Mouse (Mus musculus): ENCODE results near the gene Lemd2. TPM values are rescaled to one million over a fixed set of nuclear protein-coding genes. Genes with fewer than 3 reads are reported as not detected.
"Not testable (repeated sequence)": the region's sequence is repeated elsewhere in the genome, so short reads cannot be mapped to it uniquely, and the experiment has no call there.

Gene Lemd2
- 10 to 100 TPM; 43.3 to 45.6 TPM for total RNA-seq (2021)
- long read RNA-seq, experiment 1, transcript Lemd2-201 (9 exons, 2,627 nt): major isoform, 52 of 61 reads
- long read RNA-seq, experiment 1, partial matches to known transcripts: 3 of 61 reads
- long read RNA-seq, experiment 1, other reads (novel, unspliced or antisense): 6 of 61 reads
- long read RNA-seq, experiment 2, transcript Lemd2-201 (9 exons, 2,627 nt): major isoform, 49 of 60 reads
- long read RNA-seq, experiment 2, partial matches to known transcripts: 4 of 60 reads
- long read RNA-seq, experiment 2, other reads (novel, unspliced or antisense): 7 of 60 reads

GRCm38 (mm10) chr17:27204075-27204909, at the start of gene Lemd2:
TSS of gene Lemd2 (minus strand) at chr17:27204469.
- peak; percentile 94 to 95 for DNase-seq (ENCODE audit: low spot score in 2 of 2)

DNA sequence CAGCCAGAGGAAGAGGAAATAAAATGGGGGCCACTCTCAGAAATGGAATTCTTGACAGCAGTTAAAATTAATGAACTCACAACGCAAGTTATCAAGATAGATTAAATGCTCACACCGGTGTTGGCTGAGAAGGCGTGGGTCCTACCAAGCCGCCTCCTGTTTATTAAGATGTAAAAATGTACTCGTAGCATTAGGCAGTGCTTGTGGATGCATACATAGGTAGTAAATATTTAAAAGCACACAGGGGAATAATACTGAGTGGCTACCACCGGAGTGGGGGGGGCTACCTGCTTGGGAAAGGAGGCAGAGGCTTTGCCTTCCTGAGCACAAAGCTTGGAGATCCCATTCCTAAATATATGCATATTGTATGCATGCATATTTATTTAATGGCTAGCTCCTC, 46.9 kb upstream of the Lemd2 start:
- DNase-seq (ENCODE audit: low spot score in 2 of 2): no peak

DNA sequence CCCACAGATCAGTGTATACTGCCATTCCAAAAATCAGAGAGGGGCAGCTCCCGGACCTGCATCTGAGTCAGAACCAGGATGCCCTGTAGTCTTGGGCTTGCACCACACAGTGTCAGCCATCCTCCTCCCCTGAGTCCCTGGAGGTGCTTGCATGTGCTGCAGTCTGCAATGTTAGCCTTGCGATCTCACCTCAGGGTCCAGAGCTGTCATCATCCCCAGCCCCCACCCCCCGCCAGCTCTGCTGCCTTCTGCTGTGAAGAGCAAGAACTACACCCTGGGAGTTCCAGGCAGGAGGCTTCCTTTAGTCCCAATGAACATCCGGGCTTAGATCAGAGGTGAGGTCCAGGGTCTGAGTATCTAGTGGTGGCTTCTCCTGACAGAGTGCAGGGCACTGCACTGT, 46.2 kb upstream of the Lemd2 start:
- DNase-seq (ENCODE audit: low spot score in 2 of 2): no peak

- DNase-seq (ENCODE audit: low spot score in 2 of 2): no peak
Observed at GRCm38 (mm10) chr17:27249073-27249472, 44.8 kb upstream of the Lemd2 start.

DNA sequence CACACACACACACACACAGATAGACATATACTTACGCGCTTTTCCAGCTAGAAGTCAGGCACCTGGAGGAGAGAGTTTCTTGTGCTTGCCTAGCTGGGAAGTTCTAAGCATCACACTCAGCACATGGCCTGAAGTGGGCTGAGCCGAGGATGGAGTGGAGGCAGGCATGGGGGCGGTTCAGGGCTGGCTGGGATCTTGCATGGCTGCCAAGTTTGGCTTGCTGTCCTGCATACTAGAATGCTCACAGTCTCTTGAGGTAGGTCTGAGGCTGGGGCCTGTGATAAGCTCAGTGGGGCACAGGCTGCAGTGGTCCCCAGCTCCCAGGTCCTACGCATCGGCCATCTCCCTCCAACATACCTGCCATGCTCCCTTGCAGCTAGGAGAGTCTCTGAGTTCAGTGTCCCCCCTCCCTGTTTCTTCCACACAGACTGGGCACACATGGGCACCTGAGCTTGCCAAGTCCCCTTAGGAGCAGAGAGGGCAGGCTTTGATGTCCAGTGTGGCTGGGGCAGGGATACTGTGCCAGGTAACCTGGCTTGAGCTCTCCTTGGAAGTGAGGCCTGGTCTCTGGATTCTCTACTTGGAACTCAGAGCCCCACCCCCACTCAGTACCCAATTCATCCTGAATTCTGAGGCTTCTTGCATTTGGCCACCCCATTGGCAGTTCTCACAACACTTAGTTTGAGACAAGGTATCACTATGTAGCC, 43.6 kb upstream of the Lemd2 start:
- no peak for DNase-seq (ENCODE audit: low spot score in 2 of 2)

DNA sequence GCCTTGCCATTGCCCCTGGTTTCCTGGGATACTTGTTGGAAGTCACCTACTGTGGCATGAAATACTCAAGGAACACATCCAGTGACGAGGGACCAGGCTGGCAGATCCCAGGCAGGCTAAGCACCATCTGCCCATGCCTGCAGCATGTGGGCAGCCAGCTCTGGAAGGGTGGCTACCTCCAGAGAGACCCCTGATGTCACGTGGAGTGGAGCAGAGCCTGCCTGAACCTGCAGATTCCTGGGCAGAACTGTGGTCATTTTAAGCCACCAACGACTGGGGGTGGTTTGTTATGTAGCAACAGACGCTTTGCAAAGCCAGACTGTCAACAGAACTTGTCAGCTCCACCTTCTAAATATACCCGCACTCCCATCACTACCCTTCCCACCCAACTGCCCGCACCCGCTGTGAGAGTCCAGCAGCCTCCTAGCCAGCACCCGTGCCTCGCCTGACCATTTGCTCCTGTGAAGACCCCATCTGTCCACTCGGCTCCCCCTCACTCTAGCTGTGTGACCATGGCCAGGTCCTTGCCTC, 41.6 kb upstream of the Lemd2 start:
- DNase-seq (ENCODE audit: low spot score in 2 of 2): no peak

GRCm38 (mm10) chr17:27244912-27245311, 40.6 kb upstream of the Lemd2 start:
- DNase-seq (ENCODE audit: low spot score in 2 of 2): no peak

DNA sequence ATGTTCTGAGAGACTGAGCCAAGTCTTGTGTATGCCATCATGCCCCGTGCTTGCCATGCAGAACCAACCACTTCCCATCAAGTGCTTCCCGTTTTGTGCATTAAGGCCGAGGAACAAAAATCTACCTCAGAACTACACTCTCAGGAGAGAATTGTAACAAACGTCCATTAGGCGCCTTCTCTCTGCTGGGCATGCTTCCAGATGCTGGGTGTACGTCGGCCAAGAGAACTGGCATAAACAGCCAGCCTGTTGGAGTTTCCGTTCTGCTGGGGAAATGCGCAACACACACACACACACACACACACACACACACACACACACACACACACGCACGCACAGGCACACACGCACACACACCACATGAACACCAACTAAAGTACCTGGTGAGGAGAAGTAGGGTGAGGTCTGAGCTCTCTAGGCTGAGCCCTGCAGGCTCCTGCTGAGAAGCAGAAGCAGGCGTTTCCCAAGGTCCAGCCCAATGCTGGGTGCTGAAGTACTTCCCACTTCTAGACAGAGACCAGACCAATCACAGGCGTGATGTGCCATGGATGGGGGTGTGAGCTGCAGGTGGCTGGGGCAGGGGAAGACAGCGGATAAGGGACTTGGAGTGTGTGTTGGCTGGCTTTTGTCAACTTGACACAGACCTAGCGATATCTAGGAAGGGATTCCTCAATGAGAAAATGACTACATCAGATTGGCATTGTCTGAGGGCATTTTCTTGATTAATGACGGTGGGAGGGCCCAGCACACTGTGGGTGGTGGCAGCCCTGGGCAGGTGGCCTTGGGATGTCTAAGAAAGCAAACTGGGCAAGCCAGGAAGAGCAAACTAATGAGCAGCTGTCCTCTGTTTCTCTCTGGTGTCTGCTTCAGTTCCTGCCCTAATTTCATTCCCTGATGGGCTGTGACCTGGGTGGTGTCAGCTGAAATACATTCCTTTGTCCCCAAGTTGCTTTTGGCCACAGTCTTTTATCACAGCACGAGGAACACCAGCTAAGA, 38.2 kb upstream of the Lemd2 start:
- peak; percentile 91 to 95 for DNase-seq (ENCODE audit: low spot score in 2 of 2)

GRCm38 (mm10) chr17:27240556-27241457, 36.5 kb upstream of the Lemd2 start:
- DNase-seq (ENCODE audit: low spot score in 2 of 2): peak; percentile 72 to 87

DNA sequence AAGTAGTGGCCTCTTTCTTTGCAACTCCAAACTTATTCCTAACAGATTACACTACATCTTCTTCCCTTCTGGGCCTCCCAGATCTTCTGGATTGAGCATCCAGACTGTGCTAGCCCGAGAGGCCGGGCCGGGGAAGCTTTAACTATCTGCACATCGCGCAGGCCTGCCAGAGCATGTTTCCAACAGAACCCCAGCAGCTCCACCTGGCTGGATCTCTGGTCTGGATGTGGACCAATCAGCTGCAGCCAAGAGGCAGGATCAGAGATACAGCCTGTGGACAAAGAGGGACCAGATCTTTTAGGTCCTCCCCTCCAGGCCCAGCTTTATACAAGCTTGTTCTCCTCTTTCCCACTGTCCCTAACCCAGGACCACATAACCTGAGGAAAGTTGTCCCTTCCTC, 35.7 kb upstream of the Lemd2 start:
- DNase-seq (ENCODE audit: low spot score in 2 of 2): no peak

DNA sequence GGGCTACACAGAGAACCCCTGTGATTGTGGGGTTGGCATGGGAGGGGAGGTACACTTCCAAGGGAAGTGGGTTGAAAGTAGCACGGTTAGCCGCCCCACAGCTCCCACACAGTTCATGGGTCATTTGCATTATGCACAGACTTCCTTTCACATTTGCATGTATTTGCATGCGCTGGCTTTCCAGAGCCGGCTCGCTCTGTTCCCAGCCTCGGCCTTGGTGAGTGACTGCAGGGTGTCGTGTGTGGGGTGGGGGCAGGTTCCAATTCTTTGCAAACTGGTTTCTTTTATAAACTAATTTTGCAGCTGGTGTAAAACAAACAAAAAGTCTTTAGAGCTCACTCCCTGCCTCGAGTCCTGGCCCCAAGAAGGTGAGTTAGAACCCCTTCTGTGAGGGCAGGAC, 34.4 kb upstream of the Lemd2 start:
- no peak for DNase-seq (ENCODE audit: low spot score in 2 of 2)

GRCm38 (mm10) chr17:27237731-27238130, 33.5 kb upstream of the Lemd2 start:
- no peak for DNase-seq (ENCODE audit: low spot score in 2 of 2)

DNA sequence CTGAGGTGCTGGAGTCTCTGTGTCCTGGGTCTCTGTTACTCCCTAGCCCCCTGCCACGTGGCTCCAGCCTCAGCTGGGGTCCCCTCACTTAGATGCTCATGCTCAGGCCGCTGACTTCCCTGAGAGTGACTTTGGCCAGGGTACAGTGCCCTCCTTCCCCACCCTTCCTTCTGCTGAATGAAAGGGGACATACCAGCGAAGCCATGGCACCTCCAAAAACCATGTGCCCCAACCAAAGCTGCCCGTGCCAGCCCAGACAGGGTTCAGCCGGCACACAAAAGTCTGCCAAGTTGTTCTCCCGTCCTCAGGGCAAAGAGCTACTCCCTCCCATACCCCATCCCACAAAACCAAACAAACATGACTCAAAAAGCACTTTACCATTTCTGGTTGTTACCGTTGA, 29.0 kb upstream of the Lemd2 start:
- no peak for DNase-seq (ENCODE audit: low spot score in 2 of 2)

DNA sequence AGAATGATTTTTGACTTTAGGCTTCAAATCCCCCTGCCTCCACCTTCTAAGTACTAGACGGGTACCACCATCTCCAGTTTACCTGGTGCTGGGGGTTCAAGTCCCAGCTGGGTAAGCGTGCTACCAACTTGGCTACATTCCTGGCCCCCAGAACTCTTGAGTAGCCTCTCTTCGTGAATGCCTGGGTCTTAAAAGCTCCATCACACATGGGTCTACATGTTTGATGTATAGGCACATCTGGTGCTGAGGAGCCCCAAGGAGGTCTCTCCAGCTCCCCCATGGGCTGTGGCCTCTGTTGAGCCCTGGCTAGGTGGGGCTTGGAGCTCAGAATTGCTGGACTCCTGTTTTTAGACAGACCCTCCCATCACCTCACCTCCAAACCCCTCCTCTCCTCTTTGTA, 27.9 kb upstream of the Lemd2 start:
- DNase-seq (ENCODE audit: low spot score in 2 of 2): no peak

DNA sequence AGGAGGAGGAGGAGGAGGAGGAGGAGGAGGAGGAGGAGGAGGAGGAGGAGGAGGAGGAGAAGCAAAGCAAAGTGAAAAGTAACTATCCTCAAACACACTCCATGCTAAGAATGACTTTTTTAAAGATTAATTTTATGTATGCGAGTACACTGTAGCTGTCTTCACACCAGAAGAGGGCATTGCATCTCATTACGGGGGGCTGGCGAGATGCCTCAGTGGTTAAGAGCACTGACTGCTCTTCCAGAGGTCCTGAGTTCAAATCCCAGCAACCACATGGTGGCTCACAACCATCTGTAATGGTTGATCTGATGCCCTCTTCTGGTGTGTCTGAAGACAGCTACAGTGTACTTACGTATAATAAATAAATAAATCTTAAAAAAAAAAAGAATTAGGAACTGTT, 27.3 kb upstream of the Lemd2 start:
- DNase-seq (ENCODE audit: low spot score in 2 of 2): not testable (repeated sequence)

- peak; percentile 67 to 75 for DNase-seq (ENCODE audit: low spot score in 2 of 2)
Observed at GRCm38 (mm10) chr17:27231146-27231503, 26.9 kb upstream of the Lemd2 start.

GRCm38 (mm10) chr17:27230455-27231145, 26.3 kb upstream of the Lemd2 start:
- no peak for DNase-seq (ENCODE audit: low spot score in 2 of 2)

- DNase-seq (ENCODE audit: low spot score in 2 of 2): no peak
Observed at GRCm38 (mm10) chr17:27229710-27230454, 25.6 kb upstream of the Lemd2 start.

All from layer of hippocampus, postnatal 14 days (tissue).